Mouse (Mus musculus): ENCODE measurements around the gene Ntsr1.

Ntsr1 gene

GRCm38 (mm10) chr2:180508455-180509115 is 8.8 kb downstream of the Ntsr1 start:
- no peak for DNase-seq (ENCODE audit: low spot score)

GRCm38 (mm10) chr2:180510867-180511266 is 11.1 kb downstream of the Ntsr1 start:
- no peak for DNase-seq (ENCODE audit: low spot score)

- DNase-seq (ENCODE audit: low spot score), result no peak
Observed at GRCm38 (mm10) chr2:180511875-180512661, 12.3 kb downstream of the Ntsr1 start.

GRCm38 (mm10) chr2:180513019-180513418 is 13.2 kb downstream of the Ntsr1 start:
- no peak for DNase-seq (ENCODE audit: low spot score)

- no peak for DNase-seq (ENCODE audit: low spot score)
Observed at GRCm38 (mm10) chr2:180513835-180514234, 14.1 kb downstream of the Ntsr1 start.

- no peak for DNase-seq (ENCODE audit: low spot score)
Observed at GRCm38 (mm10) chr2:180521437-180522221, 21.9 kb downstream of the Ntsr1 start.

GRCm38 (mm10) chr2:180522825-180523224 is 23.0 kb downstream of the Ntsr1 start:
- DNase-seq (ENCODE audit: low spot score), result no peak

GRCm38 (mm10) chr2:180527447-180527846 is 27.7 kb downstream of the Ntsr1 start:
- no peak for DNase-seq (ENCODE audit: low spot score)

- no peak for DNase-seq (ENCODE audit: low spot score)
Observed at GRCm38 (mm10) chr2:180527883-180528282, 28.1 kb downstream of the Ntsr1 start.

GRCm38 (mm10) chr2:180530130-180530529 is 30.4 kb downstream of the Ntsr1 start:
- DNase-seq (ENCODE audit: low spot score), result no peak

- DNase-seq (ENCODE audit: low spot score), result no peak
Observed at GRCm38 (mm10) chr2:180530584-180530983, 30.8 kb downstream of the Ntsr1 start.

- DNase-seq (ENCODE audit: low spot score), result no peak
Observed at GRCm38 (mm10) chr2:180531671-180532385, 32.1 kb downstream of the Ntsr1 start.

GRCm38 (mm10) chr2:180532386-180532995 is 32.7 kb downstream of the Ntsr1 start:
- no peak for DNase-seq (ENCODE audit: low spot score)

GRCm38 (mm10) chr2:180533237-180533636 is 33.5 kb downstream of the Ntsr1 start:
- no peak for DNase-seq (ENCODE audit: low spot score)

GRCm38 (mm10) chr2:180543675-180544074 is 43.9 kb downstream of the Ntsr1 start:
- no peak for DNase-seq (ENCODE audit: low spot score)

- no peak for DNase-seq (ENCODE audit: low spot score)
Observed at GRCm38 (mm10) chr2:180545046-180545445, 45.3 kb downstream of the Ntsr1 start.

GRCm38 (mm10) chr2:180547384-180548106 is 47.8 kb downstream of the Ntsr1 start:
- no peak for DNase-seq (ENCODE audit: low spot score)

- no peak for DNase-seq (ENCODE audit: low spot score)
Observed at GRCm38 (mm10) chr2:180552340-180552739, 52.6 kb downstream of the Ntsr1 start.

GRCm38 (mm10) chr2:180555219-180555618 is 55.4 kb downstream of the Ntsr1 start:
- DNase-seq (ENCODE audit: low spot score), result no peak

GRCm38 (mm10) chr2:180556470-180556869 is 56.7 kb downstream of the Ntsr1 start:
- no peak for DNase-seq (ENCODE audit: low spot score)

- no peak for DNase-seq (ENCODE audit: low spot score)
Observed at GRCm38 (mm10) chr2:180560245-180560644, 60.5 kb downstream of the Ntsr1 start.

All from T-cell, adult 2 months (primary cell).